Mouse (Mus musculus) lung, postnatal 4 days (tissue): ENCODE measurements around the gene Ackr3.

Source experiments
- DNase-seq, 2 experiments: peaks; one replicate each; pipeline ENCODE4 v3.0.0; 2021

Gene Ackr3

DNA sequence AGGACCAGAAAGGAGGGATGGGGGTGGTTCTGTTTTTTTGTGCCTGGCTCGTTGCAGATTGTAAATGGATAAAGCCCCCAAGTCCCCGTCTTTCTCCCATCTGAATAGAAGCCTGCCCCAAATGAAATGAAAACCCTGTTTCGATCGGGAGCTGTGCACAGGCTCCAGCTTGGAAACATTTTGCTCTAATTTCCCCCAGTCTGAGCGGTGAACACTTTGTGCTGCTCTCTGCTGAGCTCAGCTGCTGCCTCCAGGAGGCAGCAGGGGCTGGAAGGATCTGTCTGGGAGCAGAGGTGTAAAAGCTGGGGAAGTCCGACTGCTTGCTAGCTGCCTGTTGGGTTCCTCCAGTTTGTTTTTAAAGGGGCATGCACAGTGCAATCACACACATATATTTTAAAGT is 1.4 kb downstream of the Ackr3 start:
- peak; percentile 71 to 72 for DNase-seq

DNA sequence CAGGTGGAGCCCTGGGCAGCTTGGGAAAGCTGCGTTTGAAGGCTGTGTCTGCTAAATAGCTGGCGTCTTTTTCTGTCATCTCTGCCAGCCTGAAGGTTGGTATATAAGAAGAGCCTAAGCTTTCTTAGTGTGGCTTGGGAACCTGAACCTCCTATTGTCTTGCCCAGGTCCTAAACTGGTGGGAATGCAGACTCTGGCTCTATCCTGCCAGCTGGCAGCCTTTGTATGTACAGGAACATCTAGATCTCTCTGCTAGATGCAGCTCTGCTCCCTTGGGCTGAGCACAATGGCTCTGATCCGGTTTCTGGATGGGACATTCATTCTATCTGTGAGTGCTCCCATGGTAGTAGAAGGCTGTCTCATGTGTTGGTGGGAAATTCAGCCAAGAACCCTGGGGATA is 2.9 kb downstream of the Ackr3 start:
- no peak for DNase-seq

- no peak for DNase-seq
These were observed 3.5 kb downstream of the Ackr3 start for GRCm38 (mm10) chr1:90207279-90207678.

- DNase-seq: no peak
These were observed 4.1 kb downstream of the Ackr3 start for GRCm38 (mm10) chr1:90207739-90208502.

GRCm38 (mm10) chr1:90208503-90208860 is 4.7 kb downstream of the Ackr3 start:
- no peak for DNase-seq

- DNase-seq: no peak
These were observed 5.3 kb downstream of the Ackr3 start for GRCm38 (mm10) chr1:90209069-90209468.

- DNase-seq: no peak
These were observed 6.0 kb downstream of the Ackr3 start for GRCm38 (mm10) chr1:90209741-90210140.

- no peak for DNase-seq
These were observed 6.6 kb downstream of the Ackr3 start for GRCm38 (mm10) chr1:90210346-90210745.

DNA sequence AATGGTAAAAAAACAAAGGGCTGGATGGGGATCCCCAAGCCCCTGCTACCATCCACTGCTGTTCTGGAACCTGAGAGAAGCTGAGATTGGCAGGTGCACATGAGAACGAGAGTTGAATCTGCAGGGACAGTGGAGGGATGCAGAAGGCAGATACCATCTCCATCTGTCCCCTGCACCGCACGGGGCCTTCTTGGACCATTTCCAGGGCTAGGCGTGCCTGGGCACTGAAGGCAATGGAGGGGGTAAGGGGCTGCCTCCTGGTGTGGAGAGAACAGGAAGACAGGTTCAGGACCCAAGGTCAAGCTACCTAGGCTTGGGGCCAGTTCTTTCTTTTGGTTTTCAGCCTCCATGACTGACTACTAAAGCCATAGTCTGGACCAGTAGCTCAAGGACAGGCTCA is 7.0 kb downstream of the Ackr3 start:
- no peak for DNase-seq

DNA sequence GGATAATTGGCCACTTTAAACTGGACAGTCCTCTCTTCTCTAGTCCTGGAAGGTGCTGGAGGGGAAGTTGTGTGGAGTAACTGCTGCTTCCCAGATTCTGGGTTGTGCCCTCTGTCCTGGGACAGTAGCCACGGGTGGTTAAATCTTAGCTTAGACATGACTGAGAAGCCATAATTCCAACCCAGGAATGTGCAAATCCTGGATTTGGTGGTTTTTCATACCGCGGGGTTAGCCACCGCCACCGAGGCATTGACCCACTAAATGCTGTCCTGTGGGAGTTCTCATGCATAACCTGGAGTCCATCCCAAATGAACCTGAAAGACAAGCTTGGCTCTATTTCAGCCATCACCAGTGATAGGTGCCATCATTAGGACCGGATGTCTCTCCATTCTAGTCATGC is 8.6 kb downstream of the Ackr3 start:
- no peak for DNase-seq

- DNase-seq: peak in 1 of 2 experiments; percentile 23
These were observed 9.1 kb downstream of the Ackr3 start for GRCm38 (mm10) chr1:90212901-90213300.

DNA sequence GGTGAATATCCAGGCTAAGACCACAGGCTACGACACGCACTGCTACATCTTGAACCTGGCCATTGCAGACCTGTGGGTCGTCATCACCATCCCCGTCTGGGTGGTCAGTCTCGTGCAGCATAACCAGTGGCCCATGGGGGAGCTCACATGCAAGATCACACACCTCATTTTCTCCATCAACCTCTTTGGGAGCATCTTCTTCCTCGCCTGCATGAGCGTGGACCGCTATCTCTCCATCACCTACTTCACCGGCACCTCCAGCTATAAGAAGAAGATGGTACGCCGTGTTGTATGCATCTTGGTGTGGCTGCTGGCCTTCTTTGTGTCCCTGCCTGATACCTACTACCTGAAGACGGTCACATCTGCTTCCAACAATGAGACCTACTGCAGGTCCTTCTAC is 10.2 kb downstream of the Ackr3 start:
- DNase-seq: no peak

- DNase-seq: no peak
These were observed 11.1 kb downstream of the Ackr3 start for GRCm38 (mm10) chr1:90214926-90215325.

DNA sequence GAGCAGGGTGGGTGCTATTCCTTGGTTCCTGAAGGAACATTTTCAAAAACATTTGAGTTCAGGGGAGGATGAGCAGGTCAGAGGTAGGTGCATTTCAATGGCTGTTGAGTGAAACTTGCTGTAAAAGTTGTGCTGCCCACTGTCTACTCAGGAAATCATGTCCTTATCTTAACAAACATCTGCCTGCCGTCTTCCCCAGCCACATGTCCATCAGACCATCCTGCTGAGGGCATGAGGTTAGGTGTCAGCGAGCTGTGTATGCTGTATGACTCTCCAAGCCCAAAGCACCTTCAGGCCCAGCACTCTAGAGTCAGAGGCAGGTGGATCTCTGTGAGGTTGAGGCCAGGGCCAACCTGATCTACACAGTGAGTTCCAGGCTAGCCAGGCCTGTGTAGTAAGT is 12.1 kb downstream of the Ackr3 start:
- no peak for DNase-seq

DNA sequence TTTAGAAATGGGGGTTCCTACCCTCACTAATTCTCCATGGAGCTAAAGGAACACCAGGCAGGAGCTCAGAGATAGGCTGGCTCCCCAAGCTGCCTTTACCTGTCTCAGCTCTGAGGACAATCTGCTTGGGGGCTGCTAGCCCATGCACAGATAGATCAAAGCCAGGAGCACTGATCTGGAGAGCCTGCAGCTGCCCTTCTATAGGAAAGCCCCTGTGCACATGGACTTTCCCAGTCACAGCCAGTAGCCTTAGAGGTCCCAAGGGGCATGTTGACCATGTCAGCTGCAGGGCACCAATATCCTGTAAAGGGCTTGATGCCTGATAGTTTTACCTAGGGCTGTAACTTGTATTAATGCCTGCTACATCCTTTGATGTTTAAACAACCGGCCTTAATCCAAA is 12.6 kb downstream of the Ackr3 start:
- no peak for DNase-seq

- no peak for DNase-seq
These were observed 16.5 kb downstream of the Ackr3 start for GRCm38 (mm10) chr1:90220280-90220679.

GRCm38 (mm10) chr1:90220844-90221243 is 17.1 kb downstream of the Ackr3 start:
- no peak for DNase-seq

DNA sequence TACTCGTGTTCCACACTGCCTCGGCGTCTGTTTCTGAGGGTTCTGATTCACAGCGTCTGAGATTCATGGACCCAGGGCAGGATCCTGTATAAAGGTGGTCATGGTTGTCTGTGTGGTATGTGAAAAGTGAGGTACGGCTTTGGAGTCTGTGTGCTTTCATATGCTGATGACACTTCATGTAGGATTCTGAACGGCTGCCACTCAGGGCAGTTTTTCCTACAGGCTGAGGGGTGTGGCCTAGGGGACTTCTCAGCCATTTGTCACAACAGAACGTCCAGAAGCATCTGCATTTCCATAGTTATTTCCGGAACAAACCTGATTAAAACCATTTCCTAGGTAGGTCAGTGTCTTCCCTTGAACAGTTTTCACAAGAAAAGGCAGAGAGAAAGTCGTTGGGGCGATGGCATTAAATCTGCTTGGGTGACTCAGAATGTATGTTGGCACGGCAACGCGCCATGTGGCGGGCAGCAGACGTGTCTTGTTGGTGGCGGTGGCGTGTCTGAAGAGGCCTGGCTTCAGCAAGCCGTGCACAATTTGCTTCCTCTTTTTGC is 18.1 kb downstream of the Ackr3 start:
- no peak for DNase-seq

- no peak for DNase-seq
These were observed 18.7 kb downstream of the Ackr3 start for GRCm38 (mm10) chr1:90222427-90222901.

DNA sequence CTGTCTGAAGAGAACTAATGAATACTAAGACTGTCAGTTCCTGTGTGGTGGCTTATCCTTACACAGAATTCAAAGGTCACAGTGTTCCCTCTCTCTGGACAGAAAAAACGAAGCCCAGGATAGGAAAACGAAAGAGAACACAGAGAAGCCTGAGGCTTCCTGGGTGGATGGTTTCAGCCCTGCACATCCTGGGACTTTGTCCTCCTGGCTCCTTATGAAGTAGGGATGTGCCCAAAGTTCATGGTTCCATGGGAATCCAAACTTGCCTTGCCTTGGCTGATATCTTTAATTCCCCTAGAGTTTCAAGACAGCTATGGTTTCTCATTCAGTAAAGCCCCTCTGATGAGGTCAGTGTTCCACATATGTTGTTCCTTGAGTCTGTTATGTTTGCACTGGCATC is 19.2 kb downstream of the Ackr3 start:
- DNase-seq: no peak

DNA sequence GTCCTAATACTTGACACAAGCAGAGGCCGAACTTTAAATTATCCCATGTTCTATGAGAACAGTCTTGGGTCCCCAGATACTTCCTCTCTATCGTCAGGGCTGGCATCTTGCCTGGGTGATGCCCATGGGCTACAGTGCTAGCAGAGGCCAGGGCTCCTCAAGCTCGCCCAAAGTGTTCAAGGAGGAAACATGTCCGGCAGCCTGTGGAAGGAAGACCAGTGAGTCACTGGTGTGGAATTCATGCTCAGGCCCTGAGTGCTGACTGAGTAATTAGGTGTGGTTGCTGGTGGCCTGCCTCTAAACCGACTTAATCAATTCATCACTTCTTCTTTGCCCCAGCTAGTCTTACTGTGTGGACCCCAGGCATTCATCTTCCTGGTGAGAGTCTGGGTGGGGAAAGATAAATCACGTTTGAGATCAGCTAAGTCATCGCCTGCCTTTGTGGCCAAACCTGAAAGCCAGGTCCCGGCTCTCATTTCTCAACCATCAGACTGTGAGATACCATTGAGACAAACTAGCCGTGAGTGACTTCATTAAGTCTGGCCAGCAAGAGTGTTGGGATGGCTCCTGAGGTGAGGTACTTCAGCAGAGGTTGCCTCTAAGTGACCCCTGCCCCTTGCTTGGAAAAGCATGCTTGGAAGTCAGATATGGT is 21.9 kb downstream of the Ackr3 start:
- DNase-seq: peak; percentile 79 to 89

- DNase-seq: peak; percentile 31 to 40
These were observed 24.0 kb downstream of the Ackr3 start for GRCm38 (mm10) chr1:90227684-90228322.

DNA sequence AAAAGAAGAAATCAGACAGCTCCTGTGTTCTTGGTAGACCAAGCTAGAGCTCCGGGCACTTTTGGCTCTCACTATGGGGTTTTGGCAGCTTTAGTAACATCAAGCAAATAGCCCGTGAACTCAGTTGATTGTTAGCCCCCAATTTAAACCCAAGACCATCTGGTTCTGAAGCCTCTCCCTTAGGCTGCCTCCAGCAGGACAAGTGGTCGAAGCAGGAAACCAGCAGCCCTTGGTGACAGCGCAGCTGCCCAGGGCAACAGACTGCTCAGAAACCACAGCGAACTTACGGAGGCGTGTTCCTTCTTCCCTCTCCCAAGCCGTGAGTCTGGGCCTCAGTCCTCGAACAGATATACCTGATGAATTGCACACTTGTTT is 24.5 kb downstream of the Ackr3 start:
- DNase-seq: no peak

- DNase-seq: no peak
These were observed 26.8 kb downstream of the Ackr3 start for GRCm38 (mm10) chr1:90230611-90231010.
